Mouse (Mus musculus) cerebellum, postnatal 10 days (tissue): Measurements from ENCODE around the gene Glis1.

Experiments
- DNase-seq, 2 experiments: peaks; one replicate each; pipeline ENCODE4 v3.0.0; 2021; ENCODE audit warnings: mixed read lengths in 2 of 2

Gene Glis1

GRCm38 (mm10) chr4:107453141-107453984 lies 19.0 kb downstream of the Glis1 start:
- peak; percentile 98 to 99 for DNase-seq

GRCm38 (mm10) chr4:107457602-107458001 lies 23.2 kb downstream of the Glis1 start:
- no peak for DNase-seq

GRCm38 (mm10) chr4:107458907-107459306 lies 24.5 kb downstream of the Glis1 start:
- DNase-seq: no peak

- no peak for DNase-seq
Observed at GRCm38 (mm10) chr4:107459461-107459860, 25.1 kb downstream of the Glis1 start.

- no peak for DNase-seq
Observed at GRCm38 (mm10) chr4:107460468-107460867, 26.1 kb downstream of the Glis1 start.

GRCm38 (mm10) chr4:107467831-107468230 lies 33.4 kb downstream of the Glis1 start:
- no peak for DNase-seq

GRCm38 (mm10) chr4:107468264-107468663 lies 33.9 kb downstream of the Glis1 start:
- DNase-seq: no peak

GRCm38 (mm10) chr4:107468768-107469167 lies 34.4 kb downstream of the Glis1 start:
- DNase-seq: no peak

- peak; percentile 44 for DNase-seq
Observed at GRCm38 (mm10) chr4:107476266-107476665, 41.9 kb downstream of the Glis1 start.

GRCm38 (mm10) chr4:107479015-107479414 lies 44.6 kb downstream of the Glis1 start:
- peak; percentile 28 to 33 for DNase-seq

GRCm38 (mm10) chr4:107482541-107482940 lies 48.1 kb downstream of the Glis1 start:
- peak; percentile 81 to 83 for DNase-seq

- peak; percentile 65 to 71 for DNase-seq
Observed at GRCm38 (mm10) chr4:107483556-107484220, 49.3 kb downstream of the Glis1 start.

GRCm38 (mm10) chr4:107484221-107484575 lies 49.8 kb downstream of the Glis1 start:
- DNase-seq: peak; percentile 76 to 80

- DNase-seq: peak; percentile 52 to 54
Observed at GRCm38 (mm10) chr4:107485903-107486302, 51.5 kb downstream of the Glis1 start.

GRCm38 (mm10) chr4:107489121-107489840 lies 54.9 kb downstream of the Glis1 start:
- peak; percentile 47 to 55 for DNase-seq

GRCm38 (mm10) chr4:107492991-107493390 lies 58.6 kb downstream of the Glis1 start:
- DNase-seq: no peak

- no peak for DNase-seq
Observed at GRCm38 (mm10) chr4:107495751-107496430, 61.5 kb downstream of the Glis1 start.

GRCm38 (mm10) chr4:107497430-107497935 lies 63.1 kb downstream of the Glis1 start:
- DNase-seq: no peak

- no peak for DNase-seq
Observed at GRCm38 (mm10) chr4:107502601-107503051, 68.2 kb downstream of the Glis1 start.

- no peak for DNase-seq
Observed at GRCm38 (mm10) chr4:107514981-107515380, 80.6 kb downstream of the Glis1 start.

GRCm38 (mm10) chr4:107515626-107516025 lies 81.2 kb downstream of the Glis1 start:
- no peak for DNase-seq

- no peak for DNase-seq
Observed at GRCm38 (mm10) chr4:107518766-107519165, 84.4 kb downstream of the Glis1 start.

GRCm38 (mm10) chr4:107520071-107520470 lies 85.7 kb downstream of the Glis1 start:
- DNase-seq: no peak
